Mouse (Mus musculus): ENCODE data around the gene Laptm5. TPM values are rescaled to one million over a fixed set of nuclear protein-coding genes. Genes with fewer than 3 reads are reported as not detected.

Gene Laptm5
- polyA plus RNA-seq, 1 experiment = 5.6 TPM

DNA sequence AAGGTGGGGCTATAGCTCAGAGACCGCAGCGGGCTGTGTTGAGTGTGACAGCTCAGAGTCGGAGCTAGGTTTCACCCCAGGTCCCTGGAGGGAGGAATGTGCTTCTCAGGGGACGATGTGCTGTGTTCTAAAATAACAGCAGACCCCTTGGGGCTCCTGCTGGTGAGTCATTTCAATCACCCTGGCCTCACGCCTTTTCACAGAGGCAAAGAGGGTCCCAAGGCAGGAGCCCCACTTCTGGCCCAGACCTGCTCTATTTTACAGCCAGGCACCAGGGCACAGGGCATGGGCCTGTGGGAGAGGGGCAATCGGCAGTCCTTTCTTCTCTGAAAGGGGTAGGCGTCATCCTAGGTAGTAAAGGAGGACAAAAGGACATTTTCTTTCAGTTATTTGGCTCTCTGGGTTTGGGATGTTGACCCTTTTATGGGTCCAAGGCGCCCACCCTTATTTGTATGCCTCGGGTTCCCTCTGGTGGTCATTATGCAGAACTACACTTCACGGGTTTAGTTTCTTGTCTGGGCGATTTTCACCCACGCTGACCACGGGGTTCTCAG is 34.2 kb downstream of the Laptm5 start:
- Histone ChIP-seq H3K4me1 (ENCODE audit: control insufficient read depth, insufficient read depth, low read length) (peaks cover 3% of the 10 kb centered on the region), H3K4me3 (ENCODE audit: control insufficient read depth, low read depth, low read length) (no peak overlapping the region), H3K27ac (ENCODE audit: control insufficient read depth, insufficient read depth, low read depth, low read length) (no peak overlapping the region), H3K27me3 (ENCODE audit: control insufficient read depth, insufficient read depth, low read length) (no peaks in the 10 kb centered on the region), H3K36me3 (ENCODE audit: control insufficient read depth, insufficient read depth, low read length) (no peaks in the 10 kb centered on the region)
- TF ChIP-seq POLR2A (IDR thresholded peaks at IDR 0.05; ENCODE audit: control insufficient read depth, low read depth, low read length) (no peak), CTCF (IDR thresholded peaks at IDR 0.05; ENCODE audit: control insufficient read depth, insufficient read depth, insufficient replicate concordance, low read depth, low read length) (peak; percentile 53)

DNA sequence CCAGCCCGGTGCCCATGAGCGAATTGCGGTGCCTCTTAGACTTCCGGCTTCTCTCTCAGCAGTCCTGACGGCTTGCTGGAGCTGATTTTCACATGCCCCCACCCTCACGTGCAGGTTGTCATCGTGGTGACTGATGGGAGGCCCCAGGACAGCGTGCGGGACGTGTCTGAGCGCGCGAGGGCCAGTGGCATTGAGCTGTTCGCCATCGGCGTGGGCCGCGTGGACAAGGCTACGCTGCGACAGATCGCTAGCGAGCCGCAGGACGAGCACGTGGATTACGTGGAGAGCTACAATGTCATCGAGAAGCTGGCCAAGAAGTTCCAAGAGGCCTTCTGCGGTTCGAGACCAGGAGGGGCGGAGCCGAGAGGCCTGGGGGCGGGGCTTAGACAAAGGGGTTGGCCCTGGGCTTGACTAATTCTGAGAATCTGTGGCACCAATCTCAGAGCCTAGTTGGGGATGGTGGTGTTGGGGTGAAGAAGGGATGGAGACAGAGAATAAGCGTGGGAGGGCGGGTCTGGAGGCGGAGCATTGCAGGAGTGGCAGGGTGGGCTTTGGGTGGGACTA is 37.0 kb downstream of the Laptm5 start:
- Histone ChIP-seq H3K4me3 (ENCODE audit: control insufficient read depth, low read depth, low read length) (peak overlapping the region; percentile 9), H3K27ac (ENCODE audit: control insufficient read depth, insufficient read depth, low read depth, low read length) (no peak overlapping the region), H3K27me3 (ENCODE audit: control insufficient read depth, insufficient read depth, low read length) (no peaks in the 10 kb centered on the region), H3K4me1 (ENCODE audit: control insufficient read depth, insufficient read depth, low read length) (peaks cover 3% of the 10 kb centered on the region), H3K36me3 (ENCODE audit: control insufficient read depth, insufficient read depth, low read length) (no peaks in the 10 kb centered on the region)
- no peak for TF ChIP-seq POLR2A (IDR thresholded peaks at IDR 0.05; ENCODE audit: control insufficient read depth, low read depth, low read length)
- TF ChIP-seq CTCF (IDR thresholded peaks at IDR 0.05; ENCODE audit: control insufficient read depth, insufficient read depth, insufficient replicate concordance, low read depth, low read length) = no peak

DNA sequence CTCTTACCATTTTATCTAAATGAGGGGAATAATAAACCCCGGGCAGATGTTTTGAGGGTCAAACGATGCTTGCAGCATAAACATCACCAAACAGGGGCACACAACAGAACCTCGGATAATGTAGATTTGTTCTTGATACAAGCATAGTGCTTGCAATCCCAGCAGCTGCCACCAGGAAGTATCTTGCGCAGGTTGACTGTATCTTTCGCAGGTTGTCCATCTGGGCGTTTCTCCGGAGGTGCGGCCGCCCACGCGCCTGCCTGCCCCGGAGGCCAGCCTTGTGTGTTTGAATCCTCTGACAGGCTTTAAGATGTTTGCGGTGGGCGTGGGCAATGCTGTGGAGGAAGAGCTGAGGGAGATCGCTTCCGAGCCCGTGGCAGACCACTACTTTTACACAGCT is 39.6 kb downstream of the Laptm5 start:
- no peak overlapping the region for H3K27ac ChIP-seq (ENCODE audit: control insufficient read depth, insufficient read depth, low read depth, low read length)
- H3K36me3 ChIP-seq (ENCODE audit: control insufficient read depth, insufficient read depth, low read length) = no peaks in the 10 kb centered on the region
- H3K4me1 ChIP-seq (ENCODE audit: control insufficient read depth, insufficient read depth, low read length) = peaks cover 3% of the 10 kb centered on the region
- no peak overlapping the region for H3K4me3 ChIP-seq (ENCODE audit: control insufficient read depth, low read depth, low read length)
- H3K27me3 ChIP-seq (ENCODE audit: control insufficient read depth, insufficient read depth, low read length) = no peaks in the 10 kb centered on the region
- peak; percentile 1; the same call in 1 of the 2 replicates for TF ChIP-seq CTCF (IDR thresholded peaks at IDR 0.05; ENCODE audit: control insufficient read depth, insufficient read depth, insufficient replicate concordance, low read depth, low read length)
- TF ChIP-seq POLR2A (IDR thresholded peaks at IDR 0.05; ENCODE audit: control insufficient read depth, low read depth, low read length) = no peak

DNA sequence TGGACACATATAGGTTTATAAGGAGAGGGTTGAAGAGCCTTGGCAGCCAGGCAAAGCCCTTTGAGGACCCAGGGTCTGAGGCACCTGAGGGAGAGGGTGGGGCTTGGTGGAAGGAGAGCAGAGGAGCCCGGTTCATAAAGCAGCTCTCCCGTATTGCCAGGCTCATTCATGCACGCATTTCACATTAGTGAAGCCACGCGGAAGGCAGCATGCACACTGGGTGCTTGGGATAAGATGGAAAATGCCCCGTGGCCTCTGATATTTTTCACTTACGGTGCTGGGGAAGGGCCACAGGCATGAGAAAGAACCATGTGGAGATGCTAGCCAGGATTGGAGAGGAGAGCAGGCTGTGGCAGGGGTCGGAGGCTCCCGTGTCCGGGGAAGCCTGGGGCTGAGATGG is 44.2 kb downstream of the Laptm5 start:
- TF ChIP-seq POLR2A (IDR thresholded peaks at IDR 0.05; ENCODE audit: control insufficient read depth, low read depth, low read length) (no peak), CTCF (IDR thresholded peaks at IDR 0.05; ENCODE audit: control insufficient read depth, insufficient read depth, insufficient replicate concordance, low read depth, low read length) (no peak)
- Histone ChIP-seq H3K4me1 (ENCODE audit: control insufficient read depth, insufficient read depth, low read length) (no peaks in the 10 kb centered on the region; the same call in 1 of the 2 replicates), H3K27me3 (ENCODE audit: control insufficient read depth, insufficient read depth, low read length) (no peaks in the 10 kb centered on the region), H3K27ac (ENCODE audit: control insufficient read depth, insufficient read depth, low read depth, low read length) (no peak overlapping the region), H3K36me3 (ENCODE audit: control insufficient read depth, insufficient read depth, low read length) (no peaks in the 10 kb centered on the region), H3K4me3 (ENCODE audit: control insufficient read depth, low read depth, low read length) (no peak overlapping the region)

DNA sequence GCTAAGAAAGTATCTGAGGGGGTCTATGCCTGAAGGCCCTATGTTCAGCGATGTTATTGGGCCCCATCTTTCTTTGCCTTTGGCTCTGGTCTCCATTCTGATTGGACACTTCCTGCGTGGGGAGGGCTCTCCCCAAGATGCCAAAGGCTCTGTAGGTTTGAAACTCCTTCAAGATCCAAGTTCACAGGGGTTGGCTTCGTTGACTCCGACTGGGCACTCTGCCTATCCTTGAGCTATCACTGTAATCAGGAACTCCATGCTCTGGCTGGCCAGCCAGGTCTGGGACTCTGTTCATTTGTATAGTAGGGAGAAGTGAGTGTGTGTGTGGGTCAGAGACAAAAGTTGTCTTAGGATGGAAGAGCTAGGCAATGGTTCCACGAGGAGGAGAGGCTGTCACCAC is 45.9 kb downstream of the Laptm5 start:
- no peak for TF ChIP-seq POLR2A (IDR thresholded peaks at IDR 0.05; ENCODE audit: control insufficient read depth, low read depth, low read length)
- Histone ChIP-seq H3K27ac (ENCODE audit: control insufficient read depth, insufficient read depth, low read depth, low read length) (no peak overlapping the region), H3K4me3 (ENCODE audit: control insufficient read depth, low read depth, low read length) (no peak overlapping the region), H3K36me3 (ENCODE audit: control insufficient read depth, insufficient read depth, low read length) (no peaks in the 10 kb centered on the region), H3K4me1 (ENCODE audit: control insufficient read depth, insufficient read depth, low read length) (no peaks in the 10 kb centered on the region; the same call in 1 of the 2 replicates), H3K27me3 (ENCODE audit: control insufficient read depth, insufficient read depth, low read length) (no peaks in the 10 kb centered on the region)

DNA sequence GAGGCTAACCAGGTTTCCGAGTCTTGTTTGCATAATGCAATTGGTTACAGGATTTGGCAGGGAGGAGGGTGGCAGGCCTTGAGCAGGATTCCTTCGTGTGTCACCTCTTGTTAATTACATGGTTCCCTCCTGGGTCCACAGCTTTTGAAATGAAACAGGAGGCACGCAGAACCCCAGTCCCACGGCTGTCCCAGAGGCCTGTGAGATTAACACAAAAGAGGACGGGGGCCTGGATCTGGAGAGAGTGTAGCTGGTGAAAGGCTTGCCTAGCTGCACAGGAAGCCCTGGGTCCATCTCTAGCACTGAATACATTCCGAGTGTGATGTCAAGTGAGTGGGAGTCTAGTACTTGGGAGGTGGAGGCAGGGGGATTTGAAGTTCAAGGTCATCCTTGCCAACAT is 46.8 kb downstream of the Laptm5 start:
- Histone ChIP-seq H3K36me3 (ENCODE audit: control insufficient read depth, insufficient read depth, low read length) (no peaks in the 10 kb centered on the region), H3K4me1 (ENCODE audit: control insufficient read depth, insufficient read depth, low read length) (no peaks in the 10 kb centered on the region; the same call in 1 of the 2 replicates), H3K27ac (ENCODE audit: control insufficient read depth, insufficient read depth, low read depth, low read length) (no peak overlapping the region), H3K4me3 (ENCODE audit: control insufficient read depth, low read depth, low read length) (no peak overlapping the region), H3K27me3 (ENCODE audit: control insufficient read depth, insufficient read depth, low read length) (no peaks in the 10 kb centered on the region)
- TF ChIP-seq CTCF (IDR thresholded peaks at IDR 0.05; ENCODE audit: control insufficient read depth, insufficient read depth, insufficient replicate concordance, low read depth, low read length) (no peak), POLR2A (IDR thresholded peaks at IDR 0.05; ENCODE audit: control insufficient read depth, low read depth, low read length) (no peak)

DNA sequence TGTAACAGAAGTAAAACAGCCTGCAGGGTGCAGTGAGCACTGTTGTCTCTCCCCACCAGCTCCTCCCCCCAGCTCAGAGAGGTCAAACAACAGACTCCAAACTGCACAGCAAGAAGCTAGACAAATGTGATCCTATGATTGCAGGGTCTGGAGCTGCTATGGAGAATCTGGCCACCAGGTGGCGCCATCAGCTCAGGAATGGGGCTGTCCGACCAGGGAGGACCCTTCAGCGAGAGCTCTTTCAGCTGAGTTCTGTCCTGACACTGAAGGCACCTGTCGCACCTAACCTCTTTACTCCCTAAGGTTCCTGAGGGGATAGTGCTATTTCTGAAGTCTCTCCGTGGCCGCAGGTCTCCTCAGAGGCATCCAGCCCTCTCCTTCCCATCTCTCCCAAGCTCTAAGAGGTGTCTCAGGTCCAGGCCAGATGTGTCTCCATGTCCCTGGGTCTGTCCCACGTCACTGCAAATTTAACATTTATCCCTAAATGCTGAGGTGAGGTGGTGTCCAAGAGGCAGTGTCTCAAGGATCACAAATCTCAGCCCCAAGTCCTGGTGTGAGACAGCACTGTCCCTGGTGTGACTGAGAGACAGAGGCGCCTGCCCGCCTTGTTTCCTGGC is 47.3 kb downstream of the Laptm5 start:
- no peak overlapping the region for H3K27ac ChIP-seq (ENCODE audit: control insufficient read depth, insufficient read depth, low read depth, low read length)
- H3K4me1 ChIP-seq (ENCODE audit: control insufficient read depth, insufficient read depth, low read length) = no peaks in the 10 kb centered on the region; the same call in 1 of the 2 replicates

More for the DNA sequence above, 47.3 kb downstream of the Laptm5 start:
- Histone ChIP-seq H3K36me3 (ENCODE audit: control insufficient read depth, insufficient read depth, low read length) (no peaks in the 10 kb centered on the region), H3K4me3 (ENCODE audit: control insufficient read depth, low read depth, low read length) (no peak overlapping the region), H3K27me3 (ENCODE audit: control insufficient read depth, insufficient read depth, low read length) (no peaks in the 10 kb centered on the region)
- peak; percentile 96; the same call in 1 of the 2 replicates for TF ChIP-seq CTCF (IDR thresholded peaks at IDR 0.05; ENCODE audit: control insufficient read depth, insufficient read depth, insufficient replicate concordance, low read depth, low read length)
- TF ChIP-seq POLR2A (IDR thresholded peaks at IDR 0.05; ENCODE audit: control insufficient read depth, low read depth, low read length) = no peak

Data from testis, adult 2 months (tissue).